Mouse (Mus musculus): ENCODE measurements at regions not wholly inside any gene's neighbourhood (a gene's known extent, or its start where the extent isn't known, plus 50 kb on each side); places are given as distances from the start of the nearest gene placed in this dataset.
A peak's percentile ranks its signal among the peaks of the same experiment; 100 is the strongest.

GRCm38 (mm10) chr17:49266343-49266742 lies 161.8 kb upstream of the Mocs1 start:
- TF ChIP-seq POLR2A (IDR thresholded peaks at IDR 0.05; ENCODE audit: insufficient read depth, low read length) (no peak), CTCF (IDR thresholded peaks at IDR 0.05; ENCODE audit: low read depth, low read length) (peak; percentile 22)
